Mouse (Mus musculus) embryonic facial prominence, embryonic 10.5 days (tissue): ENCODE measurements around the gene Rbm25. TPM values are rescaled to one million over a fixed set of nuclear protein-coding genes. Genes with fewer than 3 reads are reported as not detected.

Experiments
- DNase-seq: peaks from one replicate; pipeline ENCODE4 v3.0.0-alpha.2; 2017; ENCODE audit warnings: low spot score
- H3K27ac ChIP-seq: fragments of 300-500 bp; sonication (generic); replicated peaks from 2 replicates; pipeline ENCODE4 v1.5.1; 2016; ENCODE audit warnings: mild to moderate bottlenecking
- H3K27me3 ChIP-seq: fragments of 300-500 bp; sonication (generic); replicated peaks from 2 replicates; pipeline ENCODE4 v1.6.1; 2016; ENCODE audit warnings: low read depth, mild to moderate bottlenecking; ENCODE audit not compliant: poor library complexity, severe bottlenecking
- H3K36me3 ChIP-seq: fragments of 300-500 bp; sonication (generic); replicated peaks from 2 replicates; pipeline ENCODE4 v1.6.1; 2016; ENCODE audit warnings: mild to moderate bottlenecking, moderate library complexity
- H3K4me1 ChIP-seq: fragments of 300-500 bp; sonication (generic); 2 replicates; pipeline ENCODE4 v1.6.1; 2016
- H3K4me3 ChIP-seq: fragments of 300-500 bp; sonication (generic); 2 replicates; pipeline ENCODE4 v1.5.1; 2016; ENCODE audit warnings: mild to moderate bottlenecking, moderate library complexity
- H3K9me3 ChIP-seq: fragments of 300-500 bp; sonication (generic); 2 replicates; pipeline ENCODE4 v1.6.1; 2016; ENCODE audit warnings: mild to moderate bottlenecking
- WGBS: fragments of 180-500 bp; shearing (Covaris S2); methylation state at CpG from one replicate; pipeline ENCODE4 v1.1.7; 2016; 5-methylcytosine and 5-hydroxymethylcytosine counted together
- polyA plus RNA-seq: library from polyadenylated mRNA; unstranded; fragments of >200 nt; fragmentation: Nextera tagmentation; extraction: Ambion mirVana; gene quantifications from 2 replicates; pipeline ENCODE4 v1.2.1, GENCODE M21; 2016

Rbm25 gene
- polyA plus RNA-seq, 1 experiment from 2014 or later, result 324 TPM

DNA sequence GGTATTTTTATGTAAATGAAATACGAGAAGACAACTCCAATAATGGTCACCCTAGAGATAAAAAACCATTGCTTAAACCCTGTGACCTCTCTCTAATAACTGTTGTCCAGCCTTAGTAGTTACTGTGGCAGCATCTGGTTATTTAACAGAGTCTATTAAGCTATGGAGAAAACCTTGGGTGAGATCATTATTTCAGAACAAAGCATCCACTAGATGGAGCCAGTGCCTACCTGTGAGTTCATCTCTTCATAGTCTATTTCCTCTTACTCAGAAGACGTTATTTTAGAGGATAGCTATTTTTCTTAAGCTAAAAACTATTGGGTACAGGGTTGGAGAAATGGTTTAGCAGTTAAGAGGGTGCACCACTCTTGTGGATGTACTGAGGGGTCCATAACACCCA lies 82.7 kb downstream of the Rbm25 start:
- Histone ChIP-seq H3K27ac (no peak overlapping the region), H3K27me3 (no peaks in the 10 kb centered on the region), H3K9me3 (no peaks in the 10 kb centered on the region), H3K36me3 (peaks cover 74% of the 10 kb centered on the region), H3K4me3 (no peak overlapping the region), H3K4me1 (no peaks in the 10 kb centered on the region)
- 56% methylated on average over 2 of the region's 2 CpGs for WGBS
- no peak for DNase-seq

DNA sequence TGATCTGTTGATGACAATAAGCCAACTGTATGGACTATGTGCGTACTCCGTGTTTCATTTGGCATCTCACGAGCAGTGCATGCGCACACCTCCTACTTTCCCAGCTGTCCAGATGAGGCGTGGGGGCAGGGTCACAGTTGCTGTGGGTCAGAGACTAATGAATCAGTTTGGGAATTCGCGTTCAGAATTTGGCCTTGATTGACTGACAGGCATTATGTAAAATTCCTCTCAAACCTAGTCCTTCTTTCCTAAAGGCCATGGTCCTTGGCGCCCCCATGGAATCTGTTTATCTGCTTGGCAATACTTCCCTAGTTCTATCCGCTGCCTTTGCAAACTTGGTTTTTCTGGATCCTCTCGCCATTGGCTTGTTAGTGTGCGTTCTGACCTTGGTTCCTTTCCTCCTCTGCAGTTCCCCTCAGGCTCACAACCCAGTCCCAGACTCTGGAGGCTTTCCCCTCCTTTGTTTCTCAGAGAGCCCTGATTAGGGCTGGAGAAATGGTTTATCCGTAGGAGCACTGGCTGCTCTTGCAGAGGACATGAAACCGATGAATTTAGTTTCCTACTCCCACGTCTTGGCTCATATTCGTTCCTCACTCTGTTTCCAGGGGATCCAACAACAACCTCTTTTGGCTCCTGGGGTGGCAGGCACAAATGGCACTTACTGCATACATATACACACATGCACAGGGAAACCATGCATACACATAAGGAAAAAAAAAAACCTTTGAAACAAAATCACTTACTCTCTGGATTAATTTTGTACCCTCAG lies 85.6 kb downstream of the Rbm25 start:
- Histone ChIP-seq H3K9me3 (no peaks in the 10 kb centered on the region), H3K27me3 (no peaks in the 10 kb centered on the region), H3K36me3 (peaks cover 88% of the 10 kb centered on the region), H3K4me3 (no peak overlapping the region), H3K4me1 (peaks cover 6% of the 10 kb centered on the region), H3K27ac (no peak overlapping the region)
- DNase-seq, result no peak
- WGBS, result 91% methylated on average over 15 of the region's 15 CpGs

DNA sequence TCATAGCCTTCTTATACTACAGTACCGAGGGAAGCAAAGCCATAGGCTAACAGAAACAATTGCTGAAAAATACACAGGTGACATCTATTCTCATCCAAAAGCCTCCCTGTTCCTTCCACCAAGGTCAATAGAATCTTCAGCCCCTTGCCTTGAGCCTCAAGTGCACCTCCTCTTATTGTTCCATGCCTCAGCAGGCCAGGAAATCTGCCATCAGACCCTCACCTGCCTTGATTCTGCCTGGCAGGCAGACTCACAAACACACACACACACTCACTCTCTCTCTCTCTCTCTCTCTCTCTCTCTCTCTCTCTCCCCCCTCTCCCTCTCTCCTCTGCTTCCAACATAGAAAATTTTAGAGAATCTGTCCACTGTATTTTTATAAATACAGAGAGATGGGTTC lies 88.4 kb downstream of the Rbm25 start:
- Histone ChIP-seq H3K36me3 (peaks cover 90% of the 10 kb centered on the region), H3K27me3 (no peaks in the 10 kb centered on the region), H3K9me3 (no peaks in the 10 kb centered on the region), H3K4me3 (no peak overlapping the region), H3K27ac (no peak overlapping the region), H3K4me1 (peaks cover 6% of the 10 kb centered on the region)
- 87% methylated on average over 1 of the region's 1 CpGs for WGBS
- no peak for DNase-seq

DNA sequence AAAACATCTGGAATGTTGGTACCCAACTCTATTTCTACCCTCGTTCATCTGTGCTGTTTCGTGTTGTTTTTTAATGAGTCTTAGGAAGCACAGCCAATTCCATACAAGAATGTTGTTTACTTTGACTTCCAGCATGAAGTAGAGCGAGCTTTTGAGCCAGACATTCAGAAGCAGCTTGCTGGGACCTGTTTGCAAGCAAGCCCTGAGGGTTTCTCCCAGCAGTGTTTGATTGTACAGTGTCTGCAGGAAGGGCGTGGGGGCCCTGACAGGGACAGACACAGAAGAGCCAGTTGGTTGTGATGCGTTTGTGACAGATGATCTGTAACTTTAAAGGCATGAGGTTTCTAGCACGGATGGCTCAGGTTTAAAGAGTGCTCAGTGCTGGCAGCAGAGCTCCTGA lies 90.2 kb downstream of the Rbm25 start:
- H3K27me3 ChIP-seq, result no peaks in the 10 kb centered on the region
- peak overlapping the region; percentile 76; the same call in 1 of the 2 replicates for H3K27ac ChIP-seq
- no peak overlapping the region for H3K4me3 ChIP-seq
- peak; percentile 32 for DNase-seq
- no peaks in the 10 kb centered on the region for H3K9me3 ChIP-seq
- peaks cover 90% of the 10 kb centered on the region for H3K36me3 ChIP-seq
- WGBS, result 67% methylated on average over 6 of the region's 6 CpGs
- H3K4me1 ChIP-seq, result peaks cover 6% of the 10 kb centered on the region

DNA sequence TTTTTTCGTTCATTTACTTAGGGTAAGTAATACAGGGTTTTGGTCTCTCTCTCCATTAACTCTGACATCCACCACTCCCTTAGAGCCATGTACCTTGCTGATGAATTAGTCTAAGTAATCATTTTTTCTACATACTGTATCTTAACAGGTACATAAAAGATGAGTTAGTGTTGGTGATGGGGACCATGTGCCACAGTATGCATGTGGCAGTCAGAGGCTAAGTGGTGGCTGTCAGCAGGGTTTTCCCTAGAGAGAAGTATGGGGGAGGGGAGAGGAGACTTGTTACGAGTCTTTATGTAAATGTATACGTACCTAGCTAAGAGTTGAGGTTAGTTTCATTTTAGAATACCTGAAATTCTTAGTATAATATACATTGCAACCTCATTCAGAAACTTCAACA lies 92.0 kb downstream of the Rbm25 start:
- Histone ChIP-seq H3K27ac (no peak overlapping the region), H3K4me1 (peaks cover 6% of the 10 kb centered on the region), H3K27me3 (no peaks in the 10 kb centered on the region), H3K9me3 (no peaks in the 10 kb centered on the region), H3K4me3 (no peak overlapping the region), H3K36me3 (peaks cover 89% of the 10 kb centered on the region)
- DNase-seq, result no peak
- WGBS, result 87% methylated on average over 3 of the region's 3 CpGs

DNA sequence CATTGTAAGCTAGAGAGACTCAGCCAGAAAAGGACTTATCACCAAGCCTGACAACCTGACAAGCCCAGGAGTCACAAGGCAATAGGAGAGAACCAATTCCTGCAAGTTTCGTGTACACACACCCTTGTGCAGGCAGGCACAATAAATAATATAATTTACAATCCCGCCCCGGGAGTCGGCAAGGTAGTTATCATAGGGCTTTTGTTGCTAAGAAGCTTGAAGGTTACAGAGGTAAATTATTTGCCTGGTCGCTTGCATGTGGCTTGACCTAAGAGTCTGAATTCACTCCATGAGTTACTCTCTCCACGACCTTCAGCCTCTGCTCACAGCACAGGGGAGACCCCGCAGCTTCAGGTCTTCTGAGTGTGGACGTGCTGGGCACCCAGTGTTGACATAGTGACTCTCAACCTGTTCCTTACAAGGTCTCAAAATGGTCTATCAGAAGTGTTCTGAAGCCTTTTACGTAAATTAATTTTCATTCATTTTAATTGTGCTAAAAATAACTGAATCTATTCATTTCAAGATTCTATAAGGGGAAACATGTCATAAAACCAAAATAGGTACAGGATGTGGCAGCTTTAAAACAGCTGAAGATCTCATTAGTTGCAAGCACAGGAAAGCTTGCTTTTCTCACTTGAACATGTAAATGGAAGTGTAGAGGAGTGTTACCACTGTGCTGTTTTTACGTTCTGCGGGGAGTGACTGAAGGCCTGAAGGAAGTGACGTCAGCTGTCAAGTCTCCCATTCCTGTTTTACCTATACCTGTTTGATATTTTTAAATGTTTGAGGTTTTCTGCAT lies 95.7 kb downstream of the Rbm25 start:
- Histone ChIP-seq H3K4me1 (no peaks in the 10 kb centered on the region), H3K27ac (no peak overlapping the region), H3K4me3 (no peak overlapping the region), H3K36me3 (peaks cover 96% of the 10 kb centered on the region), H3K9me3 (no peaks in the 10 kb centered on the region), H3K27me3 (no peaks in the 10 kb centered on the region)
- no peak for DNase-seq
- 93% methylated on average over 12 of the region's 12 CpGs for WGBS

DNA sequence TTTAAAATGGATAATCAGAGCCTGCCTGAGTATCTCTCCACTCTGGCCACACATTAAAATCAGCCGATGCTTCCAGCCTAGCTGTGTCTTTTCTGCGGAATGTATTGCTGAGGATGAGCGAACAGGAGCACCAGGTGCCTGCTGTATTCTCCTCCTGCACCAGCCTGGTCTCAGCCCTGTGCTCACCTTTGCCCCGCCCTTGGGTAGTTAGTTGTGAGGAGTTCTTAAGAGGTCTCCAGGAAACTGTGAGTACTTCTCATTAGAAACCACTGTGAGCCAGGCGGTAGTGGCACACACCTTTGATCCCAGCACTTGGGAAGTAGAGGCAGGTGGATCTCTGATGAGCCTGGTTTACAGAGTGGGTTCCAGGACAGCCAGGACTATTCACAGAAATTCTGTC lies 101.2 kb downstream of the Rbm25 start:
- WGBS, result 95% methylated on average over 5 of the region's 5 CpGs
- no peak for DNase-seq
- Histone ChIP-seq H3K27ac (no peak overlapping the region), H3K27me3 (no peaks in the 10 kb centered on the region), H3K4me3 (no peak overlapping the region), H3K9me3 (no peaks in the 10 kb centered on the region), H3K36me3 (peaks cover 99% of the 10 kb centered on the region), H3K4me1 (no peaks in the 10 kb centered on the region)

Other genes starting within 250 kb of the Rbm25 start
- gene Dpf3, start 143.5 kb upstream of the Rbm25 start, polyA plus RNA-seq, result 2.8 and 3.0 TPM in 2 replicates
- 29.5 and 30.1 TPM in 2 replicates for gene Dcaf4, start 110.8 kb upstream of the Rbm25 start, polyA plus RNA-seq
- 21.8 and 24.8 TPM in 2 replicates for gene Zfyve1, start 34.0 kb upstream of the Rbm25 start, polyA plus RNA-seq
- 61.4 and 63.3 TPM in 2 replicates for gene Psen1, start 56.9 kb downstream of the Rbm25 start, polyA plus RNA-seq
- 0.10 and 0.29 TPM in 2 replicates for gene Papln, start 132.4 kb downstream of the Rbm25 start, polyA plus RNA-seq